Mouse (Mus musculus): ENCODE data around the gene Itga9.

DNA sequence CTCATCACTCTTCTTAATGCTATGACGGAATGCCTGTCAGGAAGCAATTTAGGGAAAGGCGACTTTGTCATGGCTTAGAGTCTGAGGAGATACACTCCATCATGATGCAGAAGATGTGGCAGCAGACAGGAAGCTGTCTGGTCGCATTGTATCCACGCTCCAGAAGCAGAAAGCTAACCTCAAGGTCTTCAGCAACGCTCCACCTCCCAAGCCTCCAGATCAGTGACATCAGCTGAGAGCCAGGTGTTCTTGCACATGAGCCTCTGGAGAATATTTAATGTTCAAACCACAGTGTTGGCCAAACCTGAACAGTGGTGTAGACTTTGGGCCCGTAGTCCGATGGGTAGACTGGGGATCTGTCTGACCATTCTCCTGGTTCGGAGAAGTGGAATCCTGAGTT lies 55.5 kb downstream of the Itga9 start:
- TF ChIP-seq USF1 (IDR thresholded peaks at IDR 0.05; ENCODE audit: low read depth) (no peak), MYOD1 (IDR thresholded peaks at IDR 0.05; ENCODE audit: control insufficient read depth, insufficient read length, low read depth) (no peak), CTCF (IDR thresholded peaks at IDR 0.05; ENCODE audit: control insufficient read depth, insufficient read depth, insufficient read length) (no peak), MAX (IDR thresholded peaks at IDR 0.05) (no peak), CEBPB (IDR thresholded peaks at IDR 0.05; ENCODE audit: low read depth) (no peak), MYOG (IDR thresholded peaks at IDR 0.05; ENCODE audit: control insufficient read depth, extremely low read depth, insufficient read length) (no peak)
